Mouse (Mus musculus): ENCODE measurements at regions not wholly inside any gene's neighbourhood (a gene's known extent, or its start where the extent isn't known, plus 50 kb on each side); places are given as distances from the start of the nearest gene placed in this dataset.

DNA sequence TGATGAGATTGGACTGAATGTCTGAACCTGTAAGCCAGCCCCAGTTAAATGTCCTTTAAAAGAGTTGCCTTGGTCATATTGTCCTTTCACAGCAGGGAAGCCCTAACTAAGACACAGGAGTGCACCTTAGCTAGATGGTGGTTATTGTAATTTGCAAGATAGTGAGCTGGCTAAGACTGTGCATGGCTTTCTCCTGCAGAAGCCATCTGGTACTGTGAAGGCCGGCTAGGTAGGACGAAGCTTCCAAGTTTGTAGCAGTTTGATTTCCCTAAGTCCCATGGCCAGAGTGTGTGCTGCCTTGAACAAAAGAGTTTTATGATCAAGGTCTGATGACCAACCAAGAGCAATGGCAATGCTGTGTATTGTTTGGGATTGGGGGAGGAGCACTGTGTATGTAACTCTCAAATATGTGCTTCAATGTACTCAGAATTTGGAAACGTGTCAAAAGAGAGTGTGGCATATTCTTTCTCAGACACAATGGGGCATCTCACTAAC is 356.6 kb upstream of the Mmadhc start:
- TF ChIP-seq POLR2A (IDR thresholded peaks at IDR 0.05; ENCODE audit: low read depth, low read length) (no peak), CTCF (IDR thresholded peaks at IDR 0.05; ENCODE audit: extremely low read depth, insufficient read length, insufficient replicate concordance, low read depth, low read length) (no peak)

All from small intestine, adult 2 months (tissue).